In the genomic region with DNA sequence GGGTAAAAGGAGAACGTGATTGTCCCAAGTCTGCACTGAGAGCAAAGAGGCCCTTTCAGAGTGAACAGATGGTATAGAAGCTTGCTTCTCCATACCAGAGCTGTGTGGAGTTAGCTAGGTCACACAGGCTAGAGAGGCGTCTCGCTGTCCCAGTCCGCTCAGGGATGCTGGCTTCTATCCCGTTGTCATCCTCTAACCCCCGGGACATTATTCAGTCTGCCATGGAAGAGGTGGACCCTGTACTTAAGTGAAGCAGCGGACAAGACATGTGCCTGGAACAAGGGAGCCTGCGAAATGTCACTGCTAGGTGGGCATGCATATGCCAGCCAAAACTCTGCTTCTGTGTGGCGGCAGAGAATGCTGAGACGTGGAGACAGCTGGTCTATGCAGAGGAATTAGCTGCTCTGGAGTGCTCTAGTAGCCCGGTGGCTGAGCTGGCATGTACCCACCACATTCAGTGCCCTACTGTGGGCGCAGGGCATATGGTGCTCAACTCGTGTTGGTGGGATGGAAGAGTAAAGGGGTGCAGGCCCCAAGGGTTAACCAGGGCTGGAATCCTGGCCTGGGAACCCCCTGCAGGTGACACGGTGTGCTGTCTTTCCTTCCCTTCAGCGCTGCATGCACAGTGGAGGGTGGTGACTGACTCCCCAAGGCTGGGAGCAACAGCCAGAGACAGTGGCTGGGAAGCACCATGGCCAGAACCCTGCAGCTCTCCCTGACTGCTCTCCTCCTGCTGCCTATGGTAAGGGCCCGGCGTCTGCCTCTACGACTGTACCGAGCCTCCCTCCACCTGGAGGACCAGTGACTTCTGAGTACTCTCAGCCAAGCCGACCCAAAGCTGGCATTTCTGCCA, we compare ENCODE assay signal across 23 mouse cellular contexts. TPM values are rescaled to one million over a fixed set of nuclear protein-coding genes. Genes with fewer than 3 reads are reported as not detected.
DNase-seq lines count a peak whose midpoint lies in the region; ATAC-seq lines count a peak whose summit lies in the region.
"Had no signal": no experiment of that assay in that cellular context is flagged by ENCODE, and none has a peak within 500 bp of the region (broad histone marks: within the 10 kb centered on the region; RNA-seq: fewer than 3 reads in every experiment).

No protein-coding gene starts in this region.

- DNase-seq in brain, adult 2 months (ENCODE audit: low read depth, low spot score), result peak; percentile 73
- DNase-seq in cerebellum, adult 18-20 months, result peak; percentile 56 to 60
- peak; percentile 68 for DNase-seq in cerebellum, postnatal 25 days
- DNase-seq in thymus, adult 18-20 months, result no peak
- DNase-seq in neural tube, embryonic 10.5 days (ENCODE audit: extremely low spot score, low spot score), result no peak
- DNase-seq: adrenal gland, postnatal 36 days; B cell, adult 2 months; embryo, embryonic 11 days; heart, postnatal 10 days; kidney, adult 8-10 months; kidney, postnatal 14 days; lung, adult 2 months; lung, postnatal 36 days; right cerebral cortex, postnatal 14 days; spleen, adult 18-20 months; thymus, postnatal 4 days had no signal

- H3K27ac ChIP-seq in hindbrain, embryonic 15.5 days (replicated peaks), result 0 out of 2 replicates have a peak overlapping the region, but pooled peaks have one; percentile 30
- H3K27ac ChIP-seq in hindbrain, embryonic 12.5 days, result no peak overlapping the region
- H3K27ac ChIP-seq: limb, embryonic 12.5 days; liver, embryonic 12.5 days; neural tube, embryonic 15.5 days had no signal

- H3K36me3 ChIP-seq in hindbrain, embryonic 15.5 days, result peaks cover 19% of the 10 kb centered on the region
- peaks cover 18% of the 10 kb centered on the region for H3K36me3 ChIP-seq in hindbrain, embryonic 12.5 days
- H3K36me3 ChIP-seq: limb, embryonic 12.5 days; liver, embryonic 12.5 days had no signal

- H3K9me3 ChIP-seq in hindbrain, embryonic 15.5 days, result no peaks in the 10 kb centered on the region
- H3K9me3 ChIP-seq in hindbrain, embryonic 12.5 days (replicated peaks), result no peaks in the 10 kb centered on the region
- H3K9me3 ChIP-seq: limb, embryonic 12.5 days; liver, embryonic 12.5 days; neural tube, embryonic 15.5 days had no signal

- H3K4me1 ChIP-seq in hindbrain, embryonic 15.5 days (replicated peaks), result peaks cover 63% of the 10 kb centered on the region
- peaks cover 30% of the 10 kb centered on the region for H3K4me1 ChIP-seq in hindbrain, embryonic 12.5 days
- H3K4me1 ChIP-seq: liver, embryonic 12.5 days had no signal

- H3K27me3 ChIP-seq in hindbrain, embryonic 15.5 days, result no peaks in the 10 kb centered on the region
- H3K27me3 ChIP-seq in hindbrain, embryonic 12.5 days, result no peaks in the 10 kb centered on the region; the same call in 1 of the 2 replicates
- H3K27me3 ChIP-seq: neural tube, embryonic 15.5 days had no signal

- H3K4me2 ChIP-seq in hindbrain, embryonic 15.5 days, result no peak overlapping the region
- H3K4me2 ChIP-seq in hindbrain, embryonic 12.5 days (replicated peaks), result no peak overlapping the region
- H3K4me2 ChIP-seq: heart, embryonic 11.5 days; limb, embryonic 12.5 days; liver, embryonic 12.5 days; neural tube, embryonic 15.5 days had no signal

- no peak overlapping the region for H3K4me3 ChIP-seq in hindbrain, embryonic 15.5 days
- no peak overlapping the region for H3K4me3 ChIP-seq in hindbrain, embryonic 12.5 days
- H3K4me3 ChIP-seq: limb, embryonic 12.5 days; liver, embryonic 12.5 days; myocyte; neural tube, embryonic 15.5 days had no signal

- 74% methylated on average over 20 of the region's 20 CpGs for WGBS in hindbrain, embryonic 15.5 days
- 86% methylated on average over 20 of the region's 20 CpGs for WGBS in hindbrain, embryonic 12.5 days

- ATAC-seq in hindbrain, embryonic 15.5 days (ENCODE audit: low FRiP score, low read depth), result no peak; the same call in 1 of the 2 replicates
- ATAC-seq in hindbrain, embryonic 12.5 days (ENCODE audit: low FRiP score), result no peak
- ATAC-seq: liver, embryonic 12.5 days had no signal

- H3K9ac ChIP-seq in hindbrain, embryonic 15.5 days, result no peak overlapping the region
- no peak overlapping the region for H3K9ac ChIP-seq in hindbrain, embryonic 12.5 days
- H3K9ac ChIP-seq: limb, embryonic 12.5 days; liver, embryonic 12.5 days; neural tube, embryonic 15.5 days had no signal

RNA-seq across cellular contexts. Expression of a gene that starts 8.0 kb away (rescaled TPM):
- 60.0 and 64.1 TPM in 2 replicates for polyA plus RNA-seq in hindbrain, embryonic 15.5 days (2015; fragmentation: Nextera tagmentation; extraction: Ambion mirVana)
- 36.6 and 44.5 TPM in 2 replicates for polyA plus RNA-seq in hindbrain, embryonic 12.5 days (2016; fragmentation: Nextera tagmentation; extraction: Ambion mirVana)
- polyA plus RNA-seq: myocyte had no signal

Comparison
In these comparisons a context has a peak if more than half of its experiments do, and no peak if none do; other contexts are left out.
1. DNase-seq: peak in brain, adult 2 months (single experiment), cerebellum, adult 18-20 months (2 of 2) and cerebellum, postnatal 25 days (2 of 2); none in thymus, adult 18-20 months (0 of 2) and neural tube, embryonic 10.5 days (single experiment).